Mouse (Mus musculus) G1E (cell line): ENCODE data around the gene Cnih4. TPM values are rescaled to one million over a fixed set of nuclear protein-coding genes. Genes with fewer than 3 reads are reported as not detected.
A peak's percentile ranks its signal among the peaks of the same experiment; 100 is the strongest.

Experiments used
- ATAC-seq: 2 replicates; pipeline ENCODE4 v1.8.0; 2016; ENCODE audit warnings: mild to moderate bottlenecking; ENCODE audit not compliant: insufficient number of reproducible peaks, poor library complexity, low FRiP score, severe bottlenecking; ENCODE audit errors: extremely low read depth
- DNase-seq: peaks from one replicate; pipeline ENCODE4 v3.0.0; 2012; ENCODE audit warnings: low spot score
- H3K27me3 ChIP-seq: 2 replicates; pipeline ENCODE4 v1.6.1; 2012; ENCODE audit warnings: mild to moderate bottlenecking, low read length, inconsistent platforms; ENCODE audit not compliant: insufficient read depth
- H3K36me3 ChIP-seq: replicated peaks from 2 replicates; pipeline ENCODE3; 2012; ENCODE audit warnings: mild to moderate bottlenecking, inconsistent platforms
- H3K4me1 ChIP-seq: 2 replicates; pipeline ENCODE4 v1.6.1; 2012; ENCODE audit warnings: low read depth, low read length, inconsistent platforms, mixed read lengths; ENCODE audit not compliant: insufficient read depth
- H3K4me3 ChIP-seq: 2 replicates; pipeline ENCODE4 v1.5.1; 2012; ENCODE audit warnings: low read depth, mild to moderate bottlenecking, inconsistent platforms, low read length, moderate library complexity, mixed read lengths
- H3K9me3 ChIP-seq: replicated peaks from 2 replicates; pipeline ENCODE4 v1.6.1; 2012; ENCODE audit warnings: inconsistent platforms
- CTCF ChIP-seq: IDR thresholded peaks from 2 replicates; pipeline ENCODE4 v1.5.1; 2012; ENCODE audit warnings: low read depth, low read length, inconsistent platforms, mixed read lengths
- GATA1 ChIP-seq: IDR thresholded peaks from 2 replicates; pipeline ENCODE4 v1.6.1; 2012; ENCODE audit warnings: borderline replicate concordance, low read length, inconsistent platforms, mixed read lengths
- GATA2 ChIP-seq: IDR thresholded peaks from 2 replicates; pipeline ENCODE4 v1.6.1; 2012; ENCODE audit warnings: low read depth, low read length, inconsistent platforms, borderline replicate concordance
- POLR2AphosphoS5 ChIP-seq: IDR thresholded peaks from 2 replicates; pipeline ENCODE4 v1.6.1; 2012; ENCODE audit warnings: low read depth, low read length, inconsistent platforms; ENCODE audit not compliant: insufficient replicate concordance
- TAL1 ChIP-seq: conservative IDR thresholded peaks from 2 replicates; pipeline ENCODE4 v1.6.1; 2012; ENCODE audit warnings: low read depth, low read length, inconsistent platforms, mixed read lengths
- polyA plus RNA-seq: library from polyadenylated mRNA; stranded (reverse); fragments of >175 nt; gene quantifications from 2 replicates; pipeline ENCODE4 v1.2.3, GENCODE M21; 2012
- total RNA-seq, 2 experiments: library from RNA; stranded (forward) in 1 of 2; stranded (reverse) in 1 of 2; fragments of 200-1000 nt in 1 of 2; fragments of >200 nt in 1 of 2; fragmentation: Nextera tagmentation in 1 of 2; gene quantifications; 2 replicates each; pipeline ENCODE4 v1.2.3; 2014 to 2017

The Cnih4 gene
- total RNA-seq (2014; fragmentation: Nextera tagmentation) (51.6 and 56.2 TPM in 2 replicates), total RNA-seq (2017) (41.8 and 55.8 TPM in 2 replicates), polyA plus RNA-seq (5.4 and 5.9 TPM in 2 replicates)

DNA sequence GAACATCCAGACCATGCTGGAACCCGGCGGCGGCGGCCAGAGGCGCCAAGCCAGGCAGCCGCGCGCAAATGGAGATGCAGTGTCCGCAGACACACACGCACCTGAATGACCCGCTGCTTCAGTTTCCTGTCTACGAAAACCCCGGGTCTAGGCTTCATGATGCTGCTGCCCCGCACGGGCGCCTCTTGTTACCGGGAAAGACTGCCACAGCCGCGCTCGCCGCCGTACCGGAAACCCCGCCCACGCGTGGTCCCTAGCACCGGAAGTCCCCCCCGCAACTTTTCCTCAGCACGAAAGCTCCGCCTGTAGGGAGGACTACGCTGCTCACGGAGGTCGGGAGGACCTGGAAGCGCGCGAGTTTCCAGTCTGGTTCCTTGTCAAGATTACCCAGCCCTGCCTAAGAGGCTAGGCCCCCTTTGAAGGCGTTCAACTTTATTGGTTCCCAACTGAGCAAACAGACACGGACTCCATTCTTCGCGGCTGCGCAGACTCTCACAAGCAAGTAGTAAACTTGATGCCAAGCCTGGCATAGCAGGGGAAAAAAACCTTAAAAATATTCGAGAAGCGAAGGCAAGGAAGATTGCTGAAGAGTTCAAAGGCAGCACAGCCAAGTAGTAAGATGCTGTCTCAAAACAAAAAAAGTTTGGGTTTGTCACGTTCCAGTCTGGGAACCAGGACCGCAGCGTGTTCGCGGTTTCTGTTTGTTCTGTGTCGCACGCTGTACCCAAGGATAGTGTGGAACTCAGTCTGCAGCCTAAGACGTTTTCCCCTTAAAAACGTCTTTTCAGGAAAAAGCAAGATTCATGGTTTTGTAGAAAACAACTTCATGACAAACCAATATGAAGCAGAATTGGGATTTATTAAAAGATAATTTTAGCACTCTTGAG lies at the start of gene Cnih4, which contains the start of gene Nvl:
Gene Cnih4, plus strand, starts transcription at position 744 of the 887 bp plus-strand sequence.
Gene Nvl, minus strand, starts transcription at position 255 of the 887 bp plus-strand sequence.
- Histone ChIP-seq H3K4me3 (peak within 1 kb of the TSS; percentile 81), H3K36me3 (peaks cover 34% of the 10 kb centered on the region), H3K9me3 (no peaks in the 10 kb centered on the region), H3K27me3 (no peaks in the 10 kb centered on the region), H3K4me1 (peaks cover 34% of the 10 kb centered on the region)
- peak; percentile 88 for ATAC-seq
- no peak for TF ChIP-seq TAL1
- TF ChIP-seq POLR2AphosphoS5 = no peak
- TF ChIP-seq GATA2 = no peak
- DNase-seq = peak; percentile 85

DNA sequence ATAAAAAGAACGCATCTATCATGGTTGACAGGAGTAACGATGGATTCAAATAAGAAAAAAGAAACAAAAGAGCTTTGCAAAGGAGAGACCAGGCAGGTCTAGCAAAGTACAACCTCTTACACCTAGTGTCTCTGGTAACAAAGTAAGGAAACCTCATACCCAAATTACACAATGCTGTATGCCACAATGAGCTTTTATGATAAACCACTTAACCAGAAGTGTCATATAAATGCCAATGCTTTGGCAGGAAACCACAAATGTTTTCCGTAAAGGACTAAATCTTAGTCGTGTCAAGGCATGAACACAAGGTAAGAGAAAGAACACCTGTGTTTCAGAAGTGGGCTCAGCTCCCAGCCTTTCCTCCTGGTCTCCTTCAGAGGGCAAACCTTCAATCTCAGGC lies 27.4 kb upstream of the Cnih4 start:
- TF ChIP-seq CTCF (no peak), POLR2AphosphoS5 (no peak), GATA1 (no peak), GATA2 (no peak), TAL1 (no peak)
- ATAC-seq (no peak), DNase-seq (no peak)
- Histone ChIP-seq H3K4me3 (no peak overlapping the region), H3K36me3 (peaks cover 77% of the 10 kb centered on the region), H3K4me1 (no peaks in the 10 kb centered on the region), H3K9me3 (no peaks in the 10 kb centered on the region), H3K27me3 (no peaks in the 10 kb centered on the region)

DNA sequence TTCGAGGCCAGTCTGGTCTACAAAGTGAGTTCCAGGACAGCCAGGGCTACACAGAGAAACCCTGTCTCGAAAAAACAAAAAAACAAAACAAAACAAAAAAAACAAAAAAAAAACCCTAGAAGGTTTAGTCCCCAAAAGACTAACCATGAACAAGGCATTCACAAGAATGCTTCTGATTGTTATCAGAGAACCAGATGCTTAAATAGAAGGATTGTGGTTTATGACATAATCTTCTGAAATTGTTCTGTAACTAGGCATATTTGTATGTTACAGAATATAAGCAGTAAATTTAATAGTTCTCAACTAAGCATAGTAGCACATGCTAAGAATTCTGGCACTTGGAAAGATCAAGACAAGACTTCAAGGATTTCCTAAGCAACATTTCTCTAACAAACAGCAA lies 20.3 kb upstream of the Cnih4 start:
- TF ChIP-seq GATA2 (no peak), CTCF (no peak)

DNA sequence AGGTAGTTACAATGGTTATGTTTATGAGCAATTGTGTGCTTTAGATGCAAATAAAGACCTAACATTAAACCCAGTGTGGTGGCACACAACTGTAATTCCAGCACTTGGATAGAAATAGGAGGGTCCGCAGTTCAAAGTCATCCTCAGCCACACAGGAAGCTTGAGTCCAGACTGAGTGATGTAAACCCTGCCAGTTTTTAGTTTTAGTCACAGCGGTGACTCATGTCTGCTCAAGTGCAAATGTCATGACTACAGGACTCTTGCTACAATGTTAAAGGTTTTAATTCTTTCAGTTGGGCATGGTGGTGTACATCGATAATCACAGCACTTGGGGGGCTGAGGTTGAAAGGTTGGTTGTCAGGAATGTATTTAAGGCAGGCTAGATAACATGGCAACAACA lies 18.6 kb upstream of the Cnih4 start:
- TF ChIP-seq CTCF (no peak), TAL1 (no peak), POLR2AphosphoS5 (no peak), GATA1 (no peak), GATA2 (no peak)
- peaks cover 88% of the 10 kb centered on the region for H3K36me3 ChIP-seq

More for the DNA sequence above, 20.3 kb upstream of the Cnih4 start:
- Histone ChIP-seq H3K4me3 (no peak overlapping the region), H3K9me3 (no peaks in the 10 kb centered on the region), H3K4me1 (peaks cover 6% of the 10 kb centered on the region), H3K27me3 (no peaks in the 10 kb centered on the region), H3K36me3 (peaks cover 87% of the 10 kb centered on the region)
- DNase-seq (peak; percentile 9), ATAC-seq (no peak)

DNA sequence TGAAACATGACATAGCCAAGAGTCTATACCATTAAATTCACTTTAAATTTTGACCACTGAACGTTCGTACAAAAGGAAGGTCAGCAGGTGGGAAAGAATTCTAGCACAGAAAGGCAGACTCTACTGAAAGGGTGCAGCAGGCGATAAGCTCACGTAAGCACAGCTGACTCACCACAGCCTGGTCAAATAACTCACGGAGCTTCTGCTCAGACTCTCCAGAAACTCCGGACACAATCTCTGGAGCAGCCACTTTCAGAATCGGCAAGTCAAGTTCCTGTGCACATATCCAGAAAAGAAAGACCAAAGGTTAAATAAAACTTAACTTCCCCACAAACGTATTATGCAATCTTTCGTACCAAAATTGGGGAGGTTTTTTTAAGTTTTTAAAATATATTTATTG lies 17.7 kb upstream of the Cnih4 start:
- no peak for TF ChIP-seq CTCF
- no peak for TF ChIP-seq GATA1
- no peak for TF ChIP-seq GATA2
- TF ChIP-seq TAL1 = no peak
- no peak for TF ChIP-seq POLR2AphosphoS5
- Histone ChIP-seq H3K27me3 (no peaks in the 10 kb centered on the region), H3K36me3 (peaks cover 88% of the 10 kb centered on the region), H3K4me1 (peaks cover 6% of the 10 kb centered on the region), H3K4me3 (no peak overlapping the region), H3K9me3 (no peaks in the 10 kb centered on the region)
- ATAC-seq = no peak
- no peak for DNase-seq

More for the DNA sequence above, 18.6 kb upstream of the Cnih4 start:
- Histone ChIP-seq H3K27me3 (no peaks in the 10 kb centered on the region), H3K4me3 (no peak overlapping the region), H3K9me3 (no peaks in the 10 kb centered on the region), H3K4me1 (peaks cover 6% of the 10 kb centered on the region)
- DNase-seq (no peak), ATAC-seq (no peak)

DNA sequence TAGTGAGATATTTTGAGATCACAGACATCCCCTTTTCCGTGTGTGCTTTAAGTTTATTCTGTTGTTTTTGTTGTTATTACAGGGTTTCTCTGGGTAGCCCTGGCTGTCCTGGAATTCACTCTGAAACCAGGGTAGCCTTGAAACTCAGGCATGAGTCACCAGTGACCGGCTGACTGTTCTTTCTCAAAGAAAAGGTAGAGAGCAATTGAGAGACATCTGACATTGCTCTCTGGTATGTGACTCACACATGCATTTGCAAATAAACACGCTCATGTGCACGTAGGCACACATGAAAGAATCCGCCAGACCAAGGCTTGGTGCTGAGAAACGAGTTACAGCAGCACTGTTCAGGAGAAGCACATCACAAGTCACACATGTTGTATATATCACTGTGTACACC lies 12.6 kb upstream of the Cnih4 start:
- Histone ChIP-seq H3K36me3 (peaks cover 88% of the 10 kb centered on the region), H3K9me3 (no peaks in the 10 kb centered on the region), H3K4me3 (no peak overlapping the region), H3K4me1 (no peaks in the 10 kb centered on the region), H3K27me3 (no peaks in the 10 kb centered on the region)
- DNase-seq (no peak), ATAC-seq (no peak)
- TF ChIP-seq GATA1 = no peak
- no peak for TF ChIP-seq TAL1
- TF ChIP-seq POLR2AphosphoS5 = no peak
- no peak for TF ChIP-seq GATA2
- no peak for TF ChIP-seq CTCF
